Mouse (Mus musculus) liver, adult 2 months (tissue): ENCODE measurements around the gene Rab26.

ENCODE experiments used
- CTCF ChIP-seq: fragments of 200-500 bp; IDR thresholded peaks from 2 replicates; pipeline ENCODE4 v1.5.1; 2011; ENCODE audit warnings: low read depth, low read length, control low read depth
- POLR2A ChIP-seq: fragments of 200-500 bp; IDR thresholded peaks from 2 replicates; pipeline ENCODE4 v1.6.1; 2011; ENCODE audit warnings: low read length, control low read depth; ENCODE audit not compliant: insufficient read depth; ENCODE audit errors: extremely low read depth

GRCm38 (mm10) chr17:24548921-24549617, 15.1 kb upstream of the Rab26 start:
- no peak for TF ChIP-seq CTCF
- no peak for TF ChIP-seq POLR2A
